Mouse (Mus musculus) megakaryocyte-erythroid progenitor cell, adult 5-6 weeks (primary cell): Measurements from ENCODE around the gene Lpar5. TPM values are rescaled to one million over a fixed set of nuclear protein-coding genes. Genes with fewer than 3 reads are reported as not detected.
A peak's percentile ranks its signal among the peaks of the same experiment; 100 is the strongest.

Experiments
- ATAC-seq: replicated peaks from 2 replicates; pipeline ENCODE4 v1.8.0; 2016; ENCODE audit warnings: mild to moderate bottlenecking, inconsistent platforms; ENCODE audit not compliant: severe bottlenecking, poor library complexity, low FRiP score, low TSS enrichment
- total RNA-seq, 2 experiments: library from RNA; stranded (forward) in 1 of 2; stranded (reverse) in 1 of 2; fragments of 200-1000, 215-1000 nt in 1 of 2; fragments of >200 nt in 1 of 2; fragmentation: Nextera tagmentation in 1 of 2; gene quantifications; 2 replicates each; pipeline ENCODE4 v1.2.3; 2014 to 2017

Lpar5 gene
- total RNA-seq, 2 experiments from 2014 or later = not detected

- ATAC-seq = 0 out of 2 replicates have a peak, but pooled peaks have one; percentile 27
Measured at GRCm38 (mm10) chr6:125081797-125082560, 14.3 kb downstream of the Lpar5 start.

- ATAC-seq = no peak
Measured at GRCm38 (mm10) chr6:125082801-125083386, 15.2 kb downstream of the Lpar5 start.

DNA sequence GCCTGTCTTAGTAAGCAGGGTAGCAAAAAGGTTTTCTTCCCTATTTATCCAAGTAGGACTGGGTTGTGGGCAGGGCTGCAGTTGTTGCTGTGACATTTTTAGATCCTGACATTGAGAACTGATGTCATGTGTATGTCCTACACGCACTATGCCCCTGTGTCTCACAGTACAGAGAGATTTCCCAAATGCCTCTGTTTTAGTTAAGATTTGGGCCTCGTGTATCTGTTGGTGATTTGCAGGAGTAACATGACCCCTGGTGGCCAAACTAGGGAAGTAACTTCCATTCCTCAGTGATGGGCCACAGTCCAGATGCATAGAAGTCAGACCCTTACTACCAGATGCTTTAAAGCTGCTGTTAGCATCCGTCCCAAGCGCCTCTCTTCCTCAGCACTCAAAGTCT lies 16.7 kb downstream of the Lpar5 start:
- peak; percentile 62 for ATAC-seq

DNA sequence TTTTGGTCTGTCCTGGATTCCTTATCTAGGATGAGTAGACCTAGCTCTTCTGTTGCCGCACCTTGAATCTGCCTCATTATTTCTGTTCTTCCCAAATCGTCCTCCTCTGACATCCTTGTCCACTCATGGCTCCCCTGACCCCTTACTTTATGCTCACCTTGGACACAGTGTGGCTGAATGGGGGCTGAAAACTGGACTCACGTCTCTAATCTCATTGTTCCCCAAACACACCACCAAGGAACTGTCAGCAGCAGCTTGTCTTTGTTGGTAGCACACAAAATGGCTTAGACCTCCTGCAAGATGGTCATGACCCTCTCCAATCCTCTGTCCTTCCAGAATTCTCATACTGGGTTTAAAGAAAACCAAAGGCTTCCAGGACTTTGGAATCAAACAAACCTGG lies 20.2 kb downstream of the Lpar5 start:
- no peak for ATAC-seq

- peak; percentile 60 for ATAC-seq
Measured at GRCm38 (mm10) chr6:125088561-125089321, 21.0 kb downstream of the Lpar5 start.

DNA sequence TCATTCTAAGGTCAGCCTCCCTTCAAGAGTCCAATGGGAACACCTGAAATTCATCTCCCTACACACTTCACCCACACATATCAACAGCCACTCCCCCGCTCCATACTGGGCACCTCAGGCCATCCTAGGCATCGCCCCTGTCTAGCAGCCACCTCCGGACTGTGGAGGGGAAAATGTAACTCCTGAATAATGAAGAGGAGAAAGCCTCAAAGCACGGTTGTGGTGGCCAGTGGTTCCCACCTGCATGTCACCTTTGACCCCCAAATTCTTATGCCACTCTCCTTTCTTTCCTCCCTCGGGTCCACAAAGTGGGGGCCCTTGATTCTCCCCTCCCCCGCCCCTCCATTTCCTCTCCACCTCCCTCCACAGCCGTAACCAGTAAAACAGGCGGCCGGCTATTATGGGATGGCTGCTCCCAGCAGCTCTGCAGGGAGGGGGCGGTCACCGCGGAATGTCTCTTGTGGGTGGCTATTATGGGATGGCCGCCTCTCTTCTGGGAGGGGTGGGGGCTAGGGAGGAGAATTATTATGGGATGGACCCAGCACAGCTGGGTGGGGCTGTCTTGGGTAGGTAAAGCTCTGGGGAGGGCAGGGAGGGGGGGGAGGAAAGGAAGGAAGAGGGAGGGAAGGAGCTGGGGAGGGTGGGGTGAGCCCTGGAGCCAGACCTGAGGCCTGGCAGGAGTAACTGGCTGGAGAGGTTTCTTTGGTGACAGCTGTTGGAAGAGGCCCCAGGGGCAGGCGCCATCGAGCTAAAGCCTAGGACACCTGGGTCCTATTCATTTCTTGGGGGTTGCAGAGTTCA lies 22.0 kb downstream of the Lpar5 start:
- peak; percentile 57 for ATAC-seq

- no peak for ATAC-seq
Measured at GRCm38 (mm10) chr6:125090341-125091085, 22.8 kb downstream of the Lpar5 start.

GRCm38 (mm10) chr6:125092372-125092771 lies 24.7 kb downstream of the Lpar5 start:
- ATAC-seq = no peak

DNA sequence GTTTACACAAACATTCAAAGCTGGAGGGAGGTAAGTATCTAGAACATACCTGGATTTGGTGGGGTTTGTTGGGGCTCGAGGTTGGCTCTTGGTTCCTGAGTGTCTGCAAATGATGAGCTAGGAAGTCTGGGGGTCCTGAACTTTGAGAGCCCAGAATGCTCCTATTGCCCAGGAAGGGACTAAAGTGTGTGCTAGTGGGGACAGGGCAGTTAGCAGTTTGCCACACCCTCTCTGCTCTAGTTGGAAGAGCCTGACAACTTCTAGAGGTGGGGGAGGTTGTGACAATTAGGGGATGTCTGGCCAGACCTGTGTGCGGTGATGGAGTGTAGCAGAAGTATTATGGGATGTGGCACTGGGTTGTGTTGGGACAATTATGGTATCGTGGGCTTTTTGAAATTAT lies 27.1 kb downstream of the Lpar5 start:
- ATAC-seq = no peak

- peak; percentile 51 for ATAC-seq
Measured at GRCm38 (mm10) chr6:125095391-125096278, 27.9 kb downstream of the Lpar5 start, which contains the start of gene Chd4. Chd4 (plus strand) TSS chr6:125095981.

- no peak for ATAC-seq
Measured at GRCm38 (mm10) chr6:125096279-125096596, 28.5 kb downstream of the Lpar5 start.

DNA sequence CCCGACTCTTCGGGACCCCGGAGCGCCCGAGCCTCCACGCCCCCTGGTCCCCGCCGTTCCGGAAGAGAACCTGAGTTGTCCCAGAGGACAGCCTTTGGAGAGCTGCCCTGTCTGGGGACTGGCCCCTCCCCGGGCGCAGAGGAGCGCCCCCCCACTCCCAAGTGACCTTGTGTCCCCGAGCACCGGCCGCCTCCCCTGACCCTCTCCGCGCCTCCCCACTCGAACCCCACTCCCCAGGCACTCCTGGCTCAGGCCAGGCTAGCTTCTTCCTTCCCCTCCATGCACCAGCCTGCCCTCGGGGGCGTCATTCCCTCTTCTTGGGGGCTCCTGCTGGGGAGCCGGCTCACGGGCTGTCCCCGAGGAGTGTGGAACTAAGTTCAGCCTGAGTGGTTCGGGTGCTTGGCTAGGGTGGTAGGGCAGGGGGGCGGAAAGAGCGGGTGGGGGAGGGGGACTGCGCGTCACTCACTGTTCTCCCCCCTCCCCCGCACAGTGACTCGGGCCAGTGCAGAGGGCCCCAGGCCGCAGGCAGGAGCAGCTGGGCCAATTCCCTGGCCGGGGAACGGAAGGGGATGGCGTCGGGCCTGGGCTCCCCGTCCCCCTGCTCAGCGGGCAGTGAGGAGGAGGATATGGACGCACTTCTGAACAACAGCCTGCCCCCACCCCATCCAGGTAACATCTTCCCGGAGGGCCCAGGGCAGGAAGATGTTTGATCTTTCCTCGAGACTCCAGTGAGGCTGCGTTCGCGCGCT lies 29.1 kb downstream of the Lpar5 start:
- ATAC-seq = no peak

DNA sequence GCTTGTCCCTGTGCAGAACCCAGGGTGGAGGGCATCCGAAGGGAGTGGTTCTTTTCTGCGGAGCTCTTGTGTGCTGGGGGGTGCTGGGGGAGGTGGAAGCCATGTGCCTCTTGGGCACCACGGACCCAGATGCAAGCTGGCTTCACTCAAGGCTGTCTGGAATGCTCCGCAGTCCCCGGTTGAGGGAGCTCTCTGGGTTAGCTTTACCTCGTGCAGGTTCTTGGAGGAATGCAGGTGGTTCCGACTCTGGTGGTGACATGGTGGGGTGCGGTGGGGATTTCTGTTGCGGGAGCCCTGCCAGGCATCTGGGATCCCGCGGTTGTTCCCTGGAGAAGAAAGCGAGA lies 29.6 kb downstream of the Lpar5 start:
- no peak for ATAC-seq

GRCm38 (mm10) chr6:125097951-125098350 lies 30.2 kb downstream of the Lpar5 start:
- no peak for ATAC-seq

GRCm38 (mm10) chr6:125098513-125098912 lies 30.8 kb downstream of the Lpar5 start:
- ATAC-seq = no peak

DNA sequence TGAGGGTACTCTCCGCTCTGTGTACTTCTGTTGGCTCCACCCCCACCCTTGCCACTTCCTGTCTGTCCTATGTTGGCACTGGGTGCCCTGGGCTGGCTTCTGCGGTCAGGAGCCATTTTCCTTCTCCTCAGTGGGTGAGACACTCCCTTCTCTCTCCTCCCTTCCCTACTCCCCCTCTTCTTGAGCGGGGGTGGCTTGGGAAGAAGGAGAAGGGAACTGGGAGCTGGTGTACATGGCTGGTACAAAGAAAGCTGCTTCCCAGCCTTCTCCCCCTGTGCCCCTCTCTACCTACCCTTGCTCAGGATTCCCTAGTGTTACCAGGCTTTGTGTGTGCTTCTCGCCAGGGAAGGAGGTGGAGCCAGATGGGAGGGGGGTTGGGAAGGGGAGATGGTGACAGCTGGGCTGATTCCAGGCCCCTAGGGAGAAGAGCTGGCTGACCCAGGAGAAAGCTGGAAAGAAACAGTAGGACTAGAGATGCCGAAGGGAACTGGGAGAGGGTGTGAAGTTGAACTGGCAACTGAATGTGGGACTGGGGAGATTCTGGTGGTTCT lies 31.8 kb downstream of the Lpar5 start:
- peak; percentile 30; the same call in 1 of the 2 replicates for ATAC-seq

GRCm38 (mm10) chr6:125101444-125101843 lies 33.7 kb downstream of the Lpar5 start:
- no peak for ATAC-seq
